Mouse (Mus musculus) E14TG2a.4 (cell line): ENCODE data around the gene Fbxo36.

Experiments used
- H3K27me3 ChIP-seq: 2 replicates; pipeline ENCODE4 v1.6.1; 2014; ENCODE audit warnings: low read length, control low read depth; ENCODE audit not compliant: insufficient read depth
- H3K36me3 ChIP-seq: 2 replicates; pipeline ENCODE4 v1.6.1; 2014; ENCODE audit warnings: low read length, control low read depth; ENCODE audit not compliant: insufficient read depth
- H3K4me1 ChIP-seq: replicated peaks from 2 replicates; pipeline ENCODE4 v1.6.1; 2014; ENCODE audit warnings: low read depth, low read length, control low read depth
- H3K4me3 ChIP-seq: replicated peaks from 2 replicates; pipeline ENCODE4 v1.5.1; 2014; ENCODE audit warnings: mild to moderate bottlenecking, low read length
- H3K9me3 ChIP-seq: 2 replicates; pipeline ENCODE4 v1.6.1; 2014; ENCODE audit warnings: low read length, control low read depth
- CTCF ChIP-seq: conservative IDR thresholded peaks from 2 replicates; pipeline ENCODE4 v1.5.1; 2014; ENCODE audit warnings: low read length
- NANOG ChIP-seq: IDR thresholded peaks from 2 replicates; pipeline ENCODE4 v1.6.1; 2014; ENCODE audit warnings: borderline replicate concordance, low read length, mixed read lengths
- POU5F1 ChIP-seq: IDR thresholded peaks from 2 replicates; pipeline ENCODE4 v1.6.1; 2014; ENCODE audit warnings: low read length, borderline replicate concordance

The Fbxo36 gene

GRCm38 (mm10) chr1:84850471-84850870, 10.8 kb downstream of the Fbxo36 start:
- H3K4me3 ChIP-seq: peak overlapping the region; percentile 79; the same call in 1 of the 2 replicates
- TF ChIP-seq NANOG (no peak), CTCF (no peak)
- no peaks in the 10 kb centered on the region for H3K27me3 ChIP-seq
- peaks cover 90% of the 10 kb centered on the region for H3K4me1 ChIP-seq
- H3K36me3 ChIP-seq: peaks cover 27% of the 10 kb centered on the region
- no peaks in the 10 kb centered on the region for H3K9me3 ChIP-seq

- peaks cover 17% of the 10 kb centered on the region for H3K36me3 ChIP-seq
- H3K4me3 ChIP-seq: peak overlapping the region; percentile 39; the same call in 1 of the 2 replicates
- H3K4me1 ChIP-seq: peaks cover 90% of the 10 kb centered on the region
- no peaks in the 10 kb centered on the region for H3K9me3 ChIP-seq
- H3K27me3 ChIP-seq: no peaks in the 10 kb centered on the region
- TF ChIP-seq NANOG (no peak), CTCF (no peak), POU5F1 (no peak)
Measured at GRCm38 (mm10) chr1:84851512-84852235, 12.0 kb downstream of the Fbxo36 start.

- Histone ChIP-seq H3K36me3 (no peaks in the 10 kb centered on the region), H3K4me1 (peaks cover 91% of the 10 kb centered on the region), H3K4me3 (no peak overlapping the region), H3K27me3 (no peaks in the 10 kb centered on the region), H3K9me3 (no peaks in the 10 kb centered on the region)
- TF ChIP-seq NANOG (no peak), CTCF (no peak), POU5F1 (no peak)
Measured at GRCm38 (mm10) chr1:84853721-84854120, 14.1 kb downstream of the Fbxo36 start.

- Histone ChIP-seq H3K9me3 (no peaks in the 10 kb centered on the region), H3K27me3 (no peaks in the 10 kb centered on the region), H3K4me3 (no peak overlapping the region), H3K4me1 (peaks cover 96% of the 10 kb centered on the region), H3K36me3 (no peaks in the 10 kb centered on the region)
- no peak for TF ChIP-seq POU5F1
- no peak for TF ChIP-seq NANOG
- TF ChIP-seq CTCF: no peak
Measured at GRCm38 (mm10) chr1:84854966-84855365, 15.3 kb downstream of the Fbxo36 start.

DNA sequence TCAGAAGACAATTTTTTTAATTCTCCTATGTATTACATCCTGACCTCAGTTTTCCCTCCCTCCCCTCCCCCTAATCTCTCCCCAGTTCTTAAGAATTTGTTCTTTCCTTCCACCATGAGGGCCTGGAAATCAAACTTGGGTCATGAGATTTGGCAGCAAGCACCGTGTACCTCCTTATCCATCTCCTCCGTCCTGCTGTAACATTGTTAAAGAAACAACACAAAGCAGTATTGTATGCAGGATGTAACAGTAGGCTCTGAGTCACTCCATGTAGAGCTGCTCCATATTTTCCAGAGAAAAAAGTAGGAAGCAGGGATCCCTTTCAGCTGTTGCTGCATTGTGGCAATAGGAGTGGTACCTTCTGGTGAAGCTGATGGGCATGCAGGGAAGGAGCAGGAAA, 16.1 kb downstream of the Fbxo36 start:
- Histone ChIP-seq H3K4me3 (no peak overlapping the region), H3K4me1 (peaks cover 95% of the 10 kb centered on the region), H3K9me3 (no peaks in the 10 kb centered on the region), H3K27me3 (no peaks in the 10 kb centered on the region), H3K36me3 (no peaks in the 10 kb centered on the region)
- TF ChIP-seq NANOG: no peak
- TF ChIP-seq CTCF: no peak
- no peak for TF ChIP-seq POU5F1

GRCm38 (mm10) chr1:84859597-84859996, 20.0 kb downstream of the Fbxo36 start:
- Histone ChIP-seq H3K9me3 (no peaks in the 10 kb centered on the region), H3K4me1 (peaks cover 95% of the 10 kb centered on the region), H3K36me3 (no peaks in the 10 kb centered on the region), H3K27me3 (no peaks in the 10 kb centered on the region), H3K4me3 (no peak overlapping the region)
- no peak for TF ChIP-seq POU5F1
- no peak for TF ChIP-seq CTCF
- no peak for TF ChIP-seq NANOG

GRCm38 (mm10) chr1:84860360-84861254, 21.0 kb downstream of the Fbxo36 start:
- no peaks in the 10 kb centered on the region for H3K36me3 ChIP-seq
- H3K4me1 ChIP-seq: peaks cover 91% of the 10 kb centered on the region
- TF ChIP-seq NANOG (peak; percentile 92), POU5F1 (no peak)
- H3K4me3 ChIP-seq: peak overlapping the region; percentile 55
- no peaks in the 10 kb centered on the region for H3K9me3 ChIP-seq
- no peaks in the 10 kb centered on the region for H3K27me3 ChIP-seq

- peak overlapping the region; percentile 55 for H3K4me3 ChIP-seq
- no peaks in the 10 kb centered on the region for H3K27me3 ChIP-seq
- H3K9me3 ChIP-seq: no peaks in the 10 kb centered on the region
- H3K4me1 ChIP-seq: peaks cover 90% of the 10 kb centered on the region
- H3K36me3 ChIP-seq: no peaks in the 10 kb centered on the region
- TF ChIP-seq CTCF (no peak), NANOG (no peak), POU5F1 (no peak)
Measured at GRCm38 (mm10) chr1:84861255-84861630, 21.6 kb downstream of the Fbxo36 start.
